Mouse (Mus musculus) natural killer cell, adult 2 months (primary cell): ENCODE data around the gene Hmcn1.

Source experiments
- DNase-seq, 2 experiments: peaks; one replicate each; pipeline ENCODE4 v3.0.0; 2022; ENCODE audit warnings: low spot score in 2 of 2

Hmcn1 gene

DNA sequence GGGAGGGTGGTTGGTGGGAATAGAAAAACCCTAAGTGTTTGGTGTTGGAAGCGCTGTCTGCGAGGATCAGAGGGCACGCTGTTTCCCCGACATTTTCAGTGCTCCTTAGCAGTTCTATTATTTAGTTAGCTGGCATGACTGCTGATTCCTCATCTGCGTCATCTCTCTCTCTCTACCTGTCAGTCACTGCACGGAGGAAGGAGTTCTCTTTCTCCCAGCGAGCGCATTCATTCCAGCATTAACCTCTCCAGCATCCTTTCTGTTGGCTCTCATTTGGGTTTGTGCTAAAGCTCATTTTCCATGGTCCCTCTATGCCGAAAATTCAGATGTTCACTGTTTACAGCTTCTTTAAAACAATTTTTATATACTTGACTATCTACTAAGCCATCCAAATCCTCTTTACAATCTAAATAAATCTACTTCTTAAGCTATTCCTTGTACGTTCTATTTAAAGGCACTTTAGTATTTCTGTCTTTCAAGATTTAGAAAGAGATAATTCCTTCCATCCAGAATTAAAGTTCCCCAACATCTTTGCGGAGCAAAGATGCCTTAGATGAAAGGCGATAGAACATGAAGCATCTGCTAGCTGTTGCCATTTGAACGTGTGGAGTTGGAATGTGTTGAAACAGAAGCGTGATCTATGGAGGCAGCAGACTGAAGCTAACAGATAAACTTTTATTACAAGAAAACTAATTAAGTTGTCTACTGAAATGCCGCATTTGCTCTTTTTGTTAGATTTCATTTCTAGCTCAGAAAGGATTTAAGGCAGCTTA, 210.0 kb downstream of the Hmcn1 start:
- no peak for DNase-seq

GRCm38 (mm10) chr1:150779902-150780301, 213.3 kb downstream of the Hmcn1 start:
- no peak for DNase-seq

DNA sequence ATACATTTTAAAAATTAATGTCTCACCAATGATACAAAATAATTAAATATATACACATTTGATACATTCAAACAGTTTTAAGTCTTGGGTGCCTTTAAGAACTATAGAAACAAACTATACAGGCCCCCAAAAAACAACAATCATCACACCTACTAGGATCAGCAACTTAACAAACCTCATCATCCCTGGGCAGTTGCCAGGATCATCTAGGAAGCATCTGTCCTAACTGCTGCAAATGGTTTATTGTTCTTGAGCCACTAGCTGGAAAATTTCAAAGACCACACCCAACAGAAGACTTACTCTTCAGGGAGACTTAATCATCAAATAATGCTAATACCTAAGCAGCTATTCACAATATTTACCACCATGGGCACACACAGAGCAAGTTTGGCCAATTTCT, 216.5 kb downstream of the Hmcn1 start:
- no peak for DNase-seq

DNA sequence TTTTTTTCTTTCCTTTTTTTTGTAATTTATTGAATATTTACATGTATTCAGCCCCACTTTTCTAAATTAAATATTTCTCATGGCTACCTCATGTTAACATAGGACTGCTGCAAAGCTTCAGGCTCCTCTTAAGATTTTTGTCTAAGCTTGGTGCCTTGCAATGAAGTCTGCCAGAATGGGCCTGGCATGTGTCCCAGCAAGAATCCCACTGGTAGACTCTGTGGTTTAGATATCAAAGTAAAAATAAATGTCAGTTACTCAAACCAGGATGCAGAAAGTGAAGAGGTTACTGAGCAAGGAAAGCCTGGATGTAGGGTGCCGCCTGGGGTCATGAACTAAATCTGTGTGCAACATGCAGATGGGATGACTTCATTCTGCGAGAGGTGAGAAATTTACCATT, 217.5 kb downstream of the Hmcn1 start:
- DNase-seq: no peak

DNA sequence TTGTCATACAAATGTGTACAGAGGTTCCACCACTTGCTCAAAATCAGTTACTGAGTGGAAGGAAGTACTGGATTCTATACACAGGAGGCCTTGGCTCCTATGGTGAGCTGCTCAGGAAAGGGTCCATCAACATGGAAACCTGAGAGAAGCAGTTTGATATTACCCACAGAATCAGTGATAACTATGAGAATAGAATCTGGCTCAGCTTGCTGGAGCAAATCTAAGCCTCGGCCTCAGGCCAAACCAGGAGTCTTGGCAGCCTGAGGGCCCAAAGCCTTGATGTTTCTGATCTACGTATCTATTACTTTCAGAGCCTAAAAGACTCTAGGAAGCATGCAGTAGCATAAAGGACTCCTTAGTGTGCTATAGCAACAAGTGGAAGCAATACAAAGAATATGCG, 220.3 kb downstream of the Hmcn1 start:
- no peak for DNase-seq

- DNase-seq: no peak
These were observed 222.2 kb downstream of the Hmcn1 start for GRCm38 (mm10) chr1:150770948-150771521.

- DNase-seq: no peak
These were observed 223.4 kb downstream of the Hmcn1 start for GRCm38 (mm10) chr1:150769836-150770235.

DNA sequence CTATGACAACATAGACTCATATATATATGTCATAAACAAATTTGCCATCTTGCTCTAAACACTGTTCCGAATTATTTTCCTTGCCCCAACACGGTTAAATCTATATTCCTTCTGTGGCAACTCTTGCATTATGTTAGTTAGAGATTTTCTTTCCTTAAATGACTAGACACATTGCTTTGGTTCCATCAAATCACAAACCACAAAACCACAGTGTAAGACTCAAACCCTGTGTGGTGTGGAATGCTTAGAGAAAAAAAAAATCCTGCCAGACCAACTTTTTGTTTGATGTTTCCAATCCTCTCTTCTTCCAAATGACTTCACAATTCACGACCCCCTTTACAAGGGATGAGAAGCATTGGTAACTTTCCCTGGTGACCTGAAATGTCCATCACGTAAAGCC, 231.6 kb downstream of the Hmcn1 start:
- no peak for DNase-seq

DNA sequence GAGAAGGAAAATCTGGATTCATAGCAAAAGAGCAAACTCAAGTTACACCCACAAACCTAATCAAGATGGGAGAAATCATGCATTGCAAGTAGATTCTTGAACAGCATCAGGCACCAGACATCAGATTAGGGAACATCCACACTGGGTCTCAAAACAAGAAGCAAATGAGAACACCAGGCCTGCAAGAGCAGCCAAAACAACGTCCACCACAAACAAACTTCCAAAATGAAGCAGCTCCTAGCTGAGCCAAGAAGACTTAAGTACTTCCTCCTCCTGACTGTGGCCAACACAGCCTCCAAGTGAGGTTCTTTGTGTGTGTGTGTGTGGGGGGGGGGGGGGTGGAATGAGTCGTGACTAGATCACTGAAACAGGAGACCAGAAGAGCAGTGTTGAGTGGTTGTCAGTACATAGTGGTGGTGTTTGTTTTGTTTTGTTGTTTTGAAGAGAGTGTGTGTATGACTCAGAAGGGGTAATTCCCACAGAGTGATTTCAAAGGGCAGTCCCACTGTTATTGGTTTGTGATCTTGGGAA, 232.4 kb downstream of the Hmcn1 start:
- DNase-seq: no peak

DNA sequence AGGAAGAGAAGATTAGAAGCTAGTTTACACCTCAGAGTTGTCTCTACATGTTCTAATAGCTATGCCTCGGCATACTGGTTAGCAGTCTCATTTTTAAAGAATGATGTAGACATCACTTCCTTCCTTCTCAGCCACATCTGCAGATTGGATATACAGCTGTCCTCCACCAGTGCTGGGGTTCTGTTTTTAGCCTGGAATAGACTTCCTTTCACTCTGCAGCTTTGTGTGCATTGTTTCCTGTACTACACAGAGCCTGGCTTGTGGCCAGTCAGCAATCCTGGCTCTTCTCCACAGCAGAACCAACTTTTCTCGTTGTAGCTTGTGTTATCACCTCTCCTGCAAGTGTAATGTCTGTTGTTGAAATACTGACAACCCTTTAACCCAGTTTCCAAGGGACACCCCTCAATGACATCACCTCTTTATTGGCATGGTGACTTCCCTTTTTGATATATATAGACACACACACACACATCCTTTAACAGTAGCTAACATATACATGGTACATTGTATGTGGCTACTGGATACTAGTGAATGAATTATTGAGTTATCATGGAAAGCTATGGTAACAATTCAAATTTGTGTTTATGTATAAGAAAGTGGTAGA, 233.7 kb downstream of the Hmcn1 start:
- no peak for DNase-seq

DNA sequence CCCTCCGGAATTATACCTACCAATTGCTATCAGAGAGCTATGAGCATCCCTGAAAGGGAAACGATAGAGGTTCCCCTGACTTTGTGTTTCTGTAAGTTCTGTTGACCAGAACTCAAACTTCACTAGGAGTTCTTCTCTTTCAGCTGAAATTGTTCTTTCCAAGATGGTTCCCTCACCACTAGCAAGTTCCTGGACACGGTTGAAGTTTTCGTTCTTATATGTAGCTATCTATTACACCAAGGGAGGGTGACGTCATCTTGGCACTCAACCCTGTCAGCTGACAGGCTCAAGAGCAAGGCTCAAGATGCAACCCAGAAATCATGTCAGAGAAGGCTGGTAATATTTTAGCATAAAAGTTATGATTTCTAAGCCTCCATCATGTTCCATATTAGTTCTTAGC, 239.3 kb downstream of the Hmcn1 start:
- no peak for DNase-seq

- no peak for DNase-seq
These were observed 244.5 kb downstream of the Hmcn1 start for GRCm38 (mm10) chr1:150748783-150749182.

DNA sequence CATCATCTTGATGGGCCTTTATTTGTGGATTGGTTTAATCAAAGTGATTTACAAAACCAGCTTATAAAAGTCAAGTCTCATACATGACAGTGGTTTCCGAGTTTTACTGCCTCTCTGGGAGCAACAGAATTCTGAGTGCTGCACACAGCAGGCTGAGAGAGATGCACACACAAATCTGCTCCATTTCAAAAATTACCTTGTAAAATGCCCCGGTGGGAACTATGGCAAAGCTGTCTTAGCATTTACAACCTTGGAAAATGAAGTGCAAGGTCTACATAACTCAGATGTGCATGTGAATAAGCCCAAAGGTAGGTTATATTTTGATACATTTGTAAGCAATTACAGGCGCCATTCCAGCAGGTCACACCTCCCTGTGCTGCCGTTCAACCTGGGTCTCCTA, 245.5 kb downstream of the Hmcn1 start:
- no peak for DNase-seq

DNA sequence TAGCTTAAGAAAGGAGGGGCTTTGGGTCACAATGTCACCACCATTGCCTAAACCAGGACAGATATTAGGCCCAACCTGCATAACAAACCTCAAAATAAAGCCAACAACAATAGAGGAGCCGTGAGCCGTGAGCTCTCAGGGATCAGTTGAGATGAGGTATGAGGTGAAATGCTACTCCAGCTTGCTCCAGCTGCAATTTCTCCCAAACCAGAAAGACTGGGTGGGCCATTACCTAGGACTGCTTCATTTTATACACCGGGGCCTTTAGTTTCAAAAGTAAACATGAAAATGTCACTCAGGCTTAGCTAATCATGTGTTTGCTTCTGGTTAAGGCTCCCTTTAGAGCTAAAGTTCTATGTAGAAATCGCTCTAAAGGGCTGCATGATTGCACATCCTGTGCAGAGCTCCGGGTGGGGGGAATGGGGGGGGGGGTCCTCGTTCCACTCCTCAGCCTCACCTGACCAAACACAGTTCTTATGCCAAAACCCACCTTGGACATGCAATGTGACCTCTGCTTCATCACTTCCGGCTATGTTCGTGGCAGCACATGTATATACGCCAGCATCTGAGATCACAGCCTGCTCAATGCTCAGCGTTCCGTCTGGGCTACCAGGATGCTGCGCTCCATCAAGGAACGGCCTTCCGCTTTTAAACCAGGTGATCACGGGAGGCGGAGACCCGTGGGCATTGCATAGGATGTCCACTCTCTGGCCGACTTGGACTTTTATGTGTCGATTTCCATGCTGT, 250.0 kb downstream of the Hmcn1 start:
- DNase-seq: no peak

DNA sequence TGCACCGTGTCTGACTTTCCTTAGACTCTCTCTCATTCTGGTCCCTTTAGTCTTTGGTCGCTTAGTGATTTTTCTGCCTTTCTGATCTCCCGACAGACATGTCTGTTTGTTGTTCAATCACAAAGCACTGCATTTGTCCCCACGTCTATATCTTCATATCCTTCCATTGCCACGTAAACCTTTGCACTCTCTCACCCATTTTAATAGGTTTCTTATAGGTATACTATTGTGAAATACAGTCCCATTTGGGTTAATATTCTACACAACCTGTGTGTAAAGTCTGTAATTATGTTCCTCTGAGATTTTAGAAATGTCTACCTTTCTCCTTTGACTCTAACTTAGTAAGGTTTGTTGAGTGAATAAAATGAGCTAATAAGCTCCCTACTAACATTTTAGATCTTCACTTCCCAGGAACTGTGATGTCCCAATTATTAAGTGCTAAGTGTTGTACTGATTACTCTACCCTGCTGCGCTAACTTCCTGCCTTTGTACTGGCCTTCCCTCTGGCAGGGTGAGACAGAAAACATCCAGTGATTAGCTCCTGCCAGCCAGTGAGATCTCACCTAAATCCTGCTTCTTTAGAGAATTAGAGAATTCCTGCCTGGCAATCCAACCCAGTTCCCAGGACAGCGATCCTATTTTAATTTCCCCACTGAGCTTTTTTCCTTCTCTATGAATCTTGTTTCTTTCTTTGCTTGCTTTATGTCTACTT, 250.7 kb downstream of the Hmcn1 start:
- no peak for DNase-seq

GRCm38 (mm10) chr1:150711438-150711837, 281.8 kb downstream of the Hmcn1 start:
- DNase-seq: no peak

DNA sequence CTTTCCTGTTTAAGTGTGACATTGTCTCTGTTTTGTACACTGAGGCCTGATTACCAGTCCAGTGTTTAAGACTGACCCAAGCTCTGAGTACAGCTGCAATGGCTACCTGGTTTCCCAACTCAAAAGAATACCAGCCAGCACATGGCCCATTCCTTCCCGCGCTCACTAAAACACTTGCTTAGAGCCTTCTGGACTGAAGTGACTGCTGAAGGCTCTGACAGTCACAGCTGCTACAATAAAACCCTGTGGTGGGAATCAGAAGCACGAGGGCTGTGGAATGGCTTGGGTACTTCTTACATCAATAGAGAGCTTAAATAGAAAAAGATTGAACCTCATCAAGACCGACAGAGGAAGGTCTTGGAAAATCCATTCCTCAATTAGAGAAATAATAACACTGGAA, 286.7 kb downstream of the Hmcn1 start:
- no peak for DNase-seq

DNA sequence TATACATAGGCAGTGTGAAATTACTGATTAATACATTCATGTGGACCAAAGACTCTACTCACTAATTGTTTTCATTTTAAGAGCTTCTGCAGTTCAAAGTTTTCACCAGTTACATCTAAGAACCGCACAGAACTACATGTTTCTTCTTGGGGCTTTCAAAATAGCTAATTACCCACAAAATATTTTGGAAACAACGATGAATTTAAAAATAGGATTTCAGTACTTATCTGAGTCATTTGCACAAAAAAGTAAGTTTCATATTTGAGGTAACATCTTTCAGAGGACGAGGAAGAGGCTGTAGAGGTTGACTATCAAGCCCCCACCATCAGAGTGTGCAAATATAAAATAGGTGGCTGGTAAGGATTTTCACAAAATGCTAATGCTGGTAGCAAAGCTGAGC, 295.5 kb downstream of the Hmcn1 start:
- DNase-seq: no peak

GRCm38 (mm10) chr1:150682044-150682443, 311.2 kb downstream of the Hmcn1 start:
- no peak for DNase-seq

- DNase-seq: no peak
These were observed 311.8 kb downstream of the Hmcn1 start for GRCm38 (mm10) chr1:150681433-150681832.

DNA sequence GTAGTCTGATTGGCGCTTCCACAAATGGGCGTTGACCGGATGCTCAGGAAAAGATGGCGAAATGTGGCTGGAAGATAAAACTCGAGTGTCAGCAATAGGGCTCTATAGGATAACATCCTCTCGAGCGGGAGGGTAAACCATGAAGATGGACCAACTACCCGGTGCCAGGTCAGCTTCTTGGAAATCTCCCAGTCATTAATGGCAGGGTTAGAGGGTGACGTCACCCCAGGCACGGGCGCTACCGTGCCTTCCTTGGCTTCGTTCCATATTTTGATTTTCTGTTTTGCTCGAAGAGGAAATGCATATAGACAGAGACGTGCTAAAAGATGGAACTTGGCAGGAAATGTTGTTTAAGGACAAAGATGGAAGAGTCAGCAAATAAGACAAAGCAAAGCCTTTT, 312.2 kb downstream of the Hmcn1 start:
- DNase-seq: no peak

GRCm38 (mm10) chr1:150680345-150680744, 312.9 kb downstream of the Hmcn1 start:
- no peak for DNase-seq
